10 mouse cellular contexts compared by ENCODE assay signal in the genomic region with DNA sequence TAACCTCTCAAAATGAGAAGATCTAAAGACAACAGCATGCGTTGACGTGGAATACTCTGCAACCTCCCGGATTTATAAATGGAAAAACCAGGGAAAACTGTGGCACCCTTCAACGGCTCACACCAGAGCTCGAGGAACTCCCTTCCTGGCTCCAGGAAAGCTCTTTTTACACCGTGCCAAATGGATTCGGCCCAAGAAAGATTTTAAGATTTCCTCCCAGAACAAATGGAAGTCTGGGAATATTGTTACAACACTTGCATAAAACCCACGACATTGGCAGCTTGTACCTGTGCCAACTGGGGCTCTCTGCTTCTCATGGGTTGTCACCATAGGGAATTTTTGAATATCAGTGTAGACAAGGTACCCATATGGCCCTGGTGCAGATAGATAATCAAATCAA.
A peak's percentile ranks its signal among the peaks of the same experiment; 100 is the strongest.
DNase-seq lines count a peak whose midpoint lies in the region; ATAC-seq lines count a peak whose summit lies in the region.
"Had no signal": no experiment of that assay in that cellular context is flagged by ENCODE, and none has a peak within 500 bp of the region (broad histone marks: within the 10 kb centered on the region; RNA-seq: fewer than 3 reads in every experiment).

No protein-coding gene starts in this region.

- ATAC-seq in cerebellum, adult (ENCODE audit: insufficient number of reproducible peaks, low FRiP score, low TSS enrichment), result no peak
- ATAC-seq: intestine, embryonic 16.5 days had no signal

- peak; percentile 9 to 17 for DNase-seq in cerebellum, postnatal 10 days
- peak; percentile 7 to 29 for DNase-seq in left cerebral cortex, adult 18-20 months (ENCODE audit: low spot score in 2 of 2)
- no peak for DNase-seq in left cerebral cortex, adult 11 months (ENCODE audit: low spot score)
- DNase-seq in left cerebral cortex, postnatal 14 days (ENCODE audit: low spot score in 2 of 2), result peak; percentile 31 to 37
- DNase-seq in telencephalon, adult 2 months (ENCODE audit: low read depth, low spot score), result peak; percentile 16
- DNase-seq in kidney, postnatal 10 days, result no peak
- DNase-seq in ovary, postnatal 36 days (ENCODE audit: low spot score), result no peak
- DNase-seq: spleen, adult 18-20 months had no signal

- intact Hi-C loops in left cerebral cortex, postnatal 14 days (cut with DNase I), result no loop called here

Comparison
In these comparisons a context has a peak if more than half of its experiments do, and no peak if none do; other contexts are left out.
1. DNase-seq: peak in cerebellum, postnatal 10 days (2 of 2), left cerebral cortex, adult 18-20 months (2 of 2), left cerebral cortex, postnatal 14 days (2 of 2) and telencephalon, adult 2 months (single experiment); none in left cerebral cortex, adult 11 months (single experiment), kidney, postnatal 10 days (single experiment) and ovary, postnatal 36 days (single experiment).